Mouse (Mus musculus) frontal cortex, postnatal 14 days (tissue): ENCODE measurements around the gene Ripor1.

Experiments used
- DNase-seq, 2 experiments: peaks; one replicate each; pipeline ENCODE4 v3.0.0; 2022; ENCODE audit warnings: low spot score in 2 of 2

Gene Ripor1

DNA sequence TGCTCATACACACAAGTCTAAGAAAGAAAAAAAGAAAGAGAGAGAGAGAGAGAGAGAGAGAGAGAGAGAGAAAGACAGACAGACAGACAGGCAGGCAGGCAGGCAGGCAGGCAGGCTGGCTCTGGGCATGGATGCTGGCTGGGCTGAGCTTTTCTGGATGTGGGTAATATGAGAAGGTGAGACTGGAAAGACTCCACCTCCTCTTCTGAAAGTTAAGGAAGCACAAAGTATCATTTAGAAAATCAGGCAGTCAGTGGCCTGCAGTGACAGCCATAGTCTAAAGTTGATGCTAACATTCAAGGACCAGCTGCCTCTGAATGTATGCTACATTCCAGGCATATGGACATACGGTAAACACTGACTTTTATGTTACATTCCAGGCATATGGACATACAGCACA lies 19.8 kb downstream of the Ripor1 start:
- no peak for DNase-seq

DNA sequence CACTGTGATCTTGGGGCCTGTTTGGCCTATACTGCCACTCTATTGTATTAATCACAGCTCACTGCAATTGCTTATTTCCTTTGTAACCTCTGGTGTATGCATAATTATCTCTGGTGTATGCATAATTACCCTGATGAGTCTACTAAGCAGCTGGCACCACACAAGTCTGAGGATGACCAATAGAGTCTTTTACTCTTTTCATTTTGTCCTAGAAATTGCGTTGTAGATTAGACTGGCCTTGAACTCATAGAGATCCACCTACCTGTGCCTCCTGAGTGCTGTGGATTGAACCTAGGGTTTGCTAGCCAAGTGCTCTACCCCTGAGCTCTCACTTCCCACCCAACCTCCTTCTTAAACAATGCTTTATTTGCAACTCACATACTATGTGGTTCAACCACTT lies 21.0 kb downstream of the Ripor1 start:
- DNase-seq: no peak

GRCm38 (mm10) chr8:105629337-105629736 lies 24.3 kb downstream of the Ripor1 start:
- DNase-seq: no peak

GRCm38 (mm10) chr8:105634771-105635458 lies 29.9 kb downstream of the Ripor1 start:
- no peak for DNase-seq

DNA sequence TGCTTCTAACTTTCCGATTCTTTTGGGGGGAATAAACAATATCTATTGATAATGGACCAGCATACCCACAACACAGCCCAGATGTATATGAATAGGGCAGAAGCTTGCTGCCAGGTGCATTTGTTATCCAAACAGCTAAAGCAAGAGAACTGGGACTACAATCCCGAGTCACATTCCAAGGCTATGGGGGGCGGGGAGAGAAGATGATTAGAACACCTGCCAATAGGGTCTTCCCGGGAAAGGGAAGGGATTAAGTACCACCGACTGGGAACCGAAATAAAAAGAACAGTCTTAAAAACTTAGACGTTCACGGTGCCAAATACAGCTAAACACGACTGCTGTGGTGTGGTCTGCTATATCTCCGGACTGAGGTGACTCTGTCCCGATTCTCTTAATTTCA lies 30.4 kb downstream of the Ripor1 start:
- DNase-seq: no peak

GRCm38 (mm10) chr8:105636018-105636962 lies 31.2 kb downstream of the Ripor1 start, which contains the start of gene Ctcf:
TSS of gene Ctcf (plus strand) at chr8:105636568.
- peak; percentile 83 to 87 for DNase-seq

GRCm38 (mm10) chr8:105636963-105637510 lies 32.0 kb downstream of the Ripor1 start, which contains the start of gene Agrp:
TSS of gene Agrp (minus strand) at chr8:105637393.
- peak in 1 of 2 experiments; percentile 45 for DNase-seq

DNA sequence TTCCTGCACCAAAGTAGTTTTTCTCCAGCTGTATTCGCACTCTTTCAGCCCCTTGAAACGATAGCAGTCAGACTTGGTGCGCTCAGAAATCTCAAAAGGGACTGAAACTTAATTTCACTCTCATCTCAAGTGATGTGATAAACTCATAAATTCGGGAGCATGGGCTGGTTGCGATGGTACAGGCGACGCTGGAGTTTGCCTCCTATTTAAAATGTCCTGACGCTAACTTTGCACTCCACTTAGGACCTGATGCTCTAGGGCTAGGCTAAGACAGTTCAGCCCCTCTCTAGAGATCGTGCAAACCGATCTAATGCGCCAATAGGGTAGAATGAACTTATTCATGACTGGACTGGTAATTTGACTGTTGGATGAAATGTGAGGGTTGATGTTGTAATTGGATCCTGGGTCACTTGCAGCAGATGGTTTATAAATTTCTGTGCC lies 32.6 kb downstream of the Ripor1 start:
- no peak for DNase-seq

DNA sequence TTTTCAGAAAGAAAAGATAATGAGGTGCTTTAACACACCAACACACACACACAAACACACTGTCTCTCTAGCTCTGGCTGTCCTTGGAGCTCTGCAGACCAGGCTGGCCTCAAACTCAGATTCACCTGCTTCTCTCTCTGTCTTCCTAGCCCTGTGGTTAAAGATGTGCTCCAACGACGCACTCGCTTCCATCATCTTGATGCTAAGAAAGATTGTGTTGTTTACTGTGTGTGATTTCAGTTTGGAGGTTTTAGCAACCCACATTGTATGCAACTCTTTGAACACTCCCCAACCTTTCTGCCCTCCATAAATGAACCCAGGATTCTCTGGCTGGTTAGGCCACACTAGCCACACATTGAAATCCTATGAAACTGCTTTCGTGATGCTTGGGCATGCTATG lies 33.5 kb downstream of the Ripor1 start:
- no peak for DNase-seq

DNA sequence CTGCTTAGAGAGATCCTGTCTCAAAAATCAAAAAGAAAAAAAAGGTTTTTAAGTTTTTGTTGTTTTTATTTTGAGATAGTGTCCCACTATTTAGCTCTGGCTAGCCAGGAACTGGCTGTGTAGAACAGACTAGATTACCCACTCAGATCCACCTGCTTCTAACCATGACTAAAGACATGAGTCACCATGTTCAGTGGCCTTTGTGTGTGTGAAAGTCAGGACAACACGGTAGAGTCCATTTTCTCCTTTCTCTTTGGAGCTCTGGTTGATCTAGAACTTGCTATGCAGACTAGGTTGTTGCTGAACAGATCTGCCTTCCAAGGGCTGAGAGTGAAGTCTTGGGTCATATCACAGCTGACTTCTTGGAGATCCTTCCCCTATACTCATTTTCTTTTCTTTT lies 34.8 kb downstream of the Ripor1 start:
- DNase-seq: no peak

DNA sequence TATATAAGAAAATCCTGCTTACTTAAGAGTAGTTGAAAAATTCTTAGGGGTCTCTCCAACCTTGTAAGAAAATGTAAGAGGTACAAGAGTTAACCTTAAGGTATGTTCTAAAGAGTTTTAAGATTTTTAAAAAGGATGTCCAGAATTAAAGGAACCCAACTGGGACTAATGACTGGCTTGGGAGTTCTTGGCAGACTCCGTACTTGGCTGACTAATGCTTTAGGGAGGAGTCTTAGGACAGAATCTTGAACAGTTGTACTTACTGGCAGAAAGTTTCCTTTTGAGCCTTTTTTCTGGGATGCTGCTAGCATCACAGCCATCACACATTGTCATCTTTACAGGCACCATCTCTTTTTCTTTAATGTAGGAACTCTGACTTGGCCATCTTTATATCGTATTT lies 35.5 kb downstream of the Ripor1 start:
- DNase-seq: no peak

DNA sequence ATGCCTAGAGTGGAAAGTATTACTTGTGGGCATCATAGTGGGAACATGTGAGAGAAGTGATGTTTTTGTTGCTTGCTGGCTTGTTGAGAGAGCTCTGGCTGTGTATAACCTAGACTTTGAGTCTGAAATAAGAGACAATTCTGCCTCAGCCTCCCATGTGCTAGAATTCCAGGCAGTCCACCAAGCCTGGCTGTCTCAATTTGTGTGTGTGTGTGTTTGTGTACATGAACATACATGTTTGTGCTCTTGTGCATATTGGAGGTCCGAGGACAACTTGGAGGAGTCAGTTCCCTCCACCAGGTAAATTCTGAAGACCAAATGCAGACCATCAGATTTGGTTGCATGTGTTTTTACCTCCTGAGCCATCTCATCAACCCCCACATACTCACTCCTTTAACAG lies 40.1 kb downstream of the Ripor1 start:
- DNase-seq: no peak

DNA sequence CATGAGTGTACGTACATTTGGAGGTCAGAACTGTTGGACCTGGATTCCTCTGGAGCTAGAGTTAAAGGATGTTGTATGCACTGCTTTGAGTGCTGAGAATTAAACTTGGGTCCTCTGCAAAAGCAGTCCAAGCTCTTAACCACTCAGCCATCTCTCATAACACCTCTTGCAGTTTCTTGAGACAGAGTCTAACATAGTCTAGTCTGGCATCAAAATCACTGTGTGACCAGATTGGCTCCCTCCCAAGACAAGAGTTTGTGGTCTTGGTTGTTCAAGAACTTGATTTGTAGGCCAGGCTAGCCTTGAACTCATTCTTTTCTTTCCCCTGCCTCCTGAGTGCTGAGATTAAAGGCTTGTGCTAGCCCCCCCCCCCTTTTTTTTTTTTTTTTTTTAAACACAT lies 43.9 kb downstream of the Ripor1 start:
- no peak for DNase-seq

DNA sequence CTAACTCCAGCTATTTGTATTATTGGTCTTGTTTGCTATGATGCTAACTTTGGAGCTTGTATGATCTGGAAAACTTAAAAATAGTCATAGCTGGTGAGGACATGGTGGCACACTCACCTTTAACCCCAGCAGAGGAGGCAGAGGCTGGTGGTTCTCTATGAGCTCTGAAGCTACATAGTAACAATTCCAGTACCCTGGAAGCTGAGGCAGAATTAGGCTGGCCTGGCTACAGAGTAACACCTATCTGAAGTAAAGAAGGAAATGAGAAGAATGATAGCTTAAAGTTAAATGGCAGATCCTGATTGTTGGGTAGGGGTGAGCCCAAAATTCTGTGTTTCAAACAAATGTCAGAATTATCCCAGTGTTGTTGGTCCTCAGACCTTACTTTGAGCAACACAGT lies 52.6 kb downstream of the Ripor1 start:
- no peak for DNase-seq

- DNase-seq: no peak
Measured at GRCm38 (mm10) chr8:105661167-105661566, 56.1 kb downstream of the Ripor1 start.
